Mouse (Mus musculus): ENCODE measurements at regions not wholly inside any gene's neighbourhood (a gene's known extent, or its start where the extent isn't known, plus 50 kb on each side); places are given as distances from the start of the nearest gene placed in this dataset.
"Not testable (repeated sequence)": the region's sequence is repeated elsewhere in the genome, so short reads cannot be mapped to it uniquely, and the experiment has no call there.

- no peak for DNase-seq (ENCODE audit: low spot score in 2 of 2)
Observed at GRCm38 (mm10) chr10:57291596-57291995, 194.6 kb upstream of the Hsf2 start.

DNA sequence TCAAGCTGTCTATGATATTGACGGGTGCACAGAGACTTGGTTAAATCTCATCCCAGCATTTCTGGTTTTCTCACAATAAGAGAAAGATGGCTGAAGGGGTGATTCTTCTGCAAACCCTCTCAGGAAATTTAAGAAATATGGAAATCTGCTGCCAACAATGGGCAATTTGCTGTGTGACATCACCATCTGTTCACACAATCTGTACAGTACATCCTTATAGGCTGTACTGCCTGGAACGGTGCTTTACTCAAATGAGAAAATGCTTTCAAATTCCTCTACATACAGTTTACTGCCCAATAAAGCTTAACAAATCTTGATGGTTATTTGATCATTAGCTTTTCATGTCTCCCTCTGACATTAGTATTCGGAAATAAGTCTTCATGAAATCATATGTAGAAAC, 172.4 kb upstream of the Hsf2 start:
- no peak for DNase-seq (ENCODE audit: low spot score in 2 of 2)

DNA sequence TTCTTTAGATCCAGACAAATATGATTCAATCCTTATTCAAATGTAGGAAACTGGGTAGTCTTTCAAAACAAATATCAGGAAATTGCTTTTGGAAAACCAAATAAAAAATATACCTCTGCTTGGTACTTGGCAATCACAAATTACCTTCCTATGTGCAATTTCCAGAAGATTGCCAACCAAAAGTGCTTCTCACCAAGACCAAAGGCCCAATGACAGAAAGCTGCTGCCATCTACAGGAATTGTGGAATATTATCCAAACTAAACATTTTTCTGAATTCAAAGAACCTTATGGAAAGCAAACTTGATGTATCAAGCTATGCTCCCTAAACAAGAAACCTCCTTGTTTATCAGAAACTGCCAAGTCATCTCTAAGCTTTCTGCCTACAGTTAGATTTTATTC, 169.1 kb upstream of the Hsf2 start:
- no peak for DNase-seq (ENCODE audit: low spot score in 2 of 2)

GRCm38 (mm10) chr10:57319171-57319570, 167.0 kb upstream of the Hsf2 start:
- no peak for DNase-seq (ENCODE audit: low spot score in 2 of 2)

GRCm38 (mm10) chr10:57322717-57323424, 163.3 kb upstream of the Hsf2 start:
- DNase-seq (ENCODE audit: low spot score in 2 of 2) = no peak

DNA sequence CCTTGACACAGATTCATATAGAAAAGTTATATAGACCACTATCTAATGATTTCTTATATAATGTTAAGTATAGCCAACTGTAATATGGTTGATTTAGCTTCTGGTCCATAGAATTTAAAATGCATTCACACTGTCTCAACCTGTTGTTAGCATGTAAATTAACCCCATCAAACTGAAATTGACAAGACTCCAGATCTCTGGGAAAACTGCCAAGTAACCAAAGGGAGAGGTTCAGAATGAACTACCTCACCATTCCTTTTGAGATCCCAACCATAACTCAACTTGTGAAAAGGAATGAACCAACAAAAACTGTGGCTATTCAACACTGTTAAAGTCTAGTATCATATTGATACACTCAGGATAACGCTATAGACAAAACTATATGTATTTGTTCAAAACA, 162.0 kb upstream of the Hsf2 start:
- no peak for DNase-seq (ENCODE audit: low spot score in 2 of 2)

DNA sequence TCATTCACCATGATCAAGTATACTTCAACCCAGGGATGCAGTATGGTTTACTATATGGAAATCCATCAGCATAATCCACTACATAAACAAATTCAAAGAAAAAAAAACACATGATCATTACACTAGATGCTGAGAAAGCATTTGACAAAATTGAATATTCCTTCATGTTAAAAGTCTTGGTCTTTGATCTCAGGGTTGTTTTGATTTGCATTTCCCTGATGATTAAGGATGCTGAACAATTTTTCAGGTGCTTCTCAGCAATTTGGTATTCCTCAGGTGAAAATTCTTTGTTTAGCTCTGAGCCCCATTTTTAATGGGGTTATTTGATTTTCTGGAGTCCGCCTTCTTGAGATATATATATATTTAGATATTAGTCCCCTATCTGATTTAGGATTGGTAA, 123.4 kb upstream of the Hsf2 start:
- not testable (repeated sequence) for DNase-seq (ENCODE audit: low spot score in 2 of 2)
